Comparison of ENCODE assay signal across 29 mouse cellular contexts in genomic region chr6:120934176-120934575, GRCm38 (mm10). TPM values are rescaled to one million over a fixed set of nuclear protein-coding genes. Genes with fewer than 3 reads are reported as not detected.
DNase-seq lines count a peak whose midpoint lies in the region; ATAC-seq lines count a peak whose summit lies in the region.
"Had no signal": no experiment of that assay in that cellular context is flagged by ENCODE, and none has a peak within 500 bp of the region (broad histone marks: within the 10 kb centered on the region; RNA-seq: fewer than 3 reads in every experiment).

No protein-coding gene starts in this region.

- H3K36me3 ChIP-seq in forebrain, embryonic 13.5 days (ENCODE audit: poor library complexity, severe bottlenecking) = peaks cover 45% of the 10 kb centered on the region
- H3K36me3 ChIP-seq in liver, embryonic 11.5 days (ENCODE audit: control insufficient read depth, insufficient read depth, low read length) = peaks cover 16% of the 10 kb centered on the region

- no peak overlapping the region for H3K9ac ChIP-seq in forebrain, embryonic 13.5 days
- no peak overlapping the region for H3K9ac ChIP-seq in liver, embryonic 11.5 days (ENCODE audit: low read depth, low read length)
- H3K9ac ChIP-seq: heart, embryonic 13.5 days; hindbrain, embryonic 12.5 days; limb, embryonic 12.5 days; lung, embryonic 15.5 days; midbrain, embryonic 15.5 days; neural tube, embryonic 12.5 days had no signal

- H3K27me3 ChIP-seq in forebrain, embryonic 13.5 days = no peaks in the 10 kb centered on the region
- H3K27me3 ChIP-seq in liver, embryonic 11.5 days (replicated peaks; ENCODE audit: control insufficient read depth, insufficient read depth, low read length) = no peaks in the 10 kb centered on the region
- H3K27me3 ChIP-seq: heart, embryonic 13.5 days; hindbrain, embryonic 12.5 days; limb, embryonic 12.5 days; lung, embryonic 15.5 days; midbrain, embryonic 15.5 days; neural tube, embryonic 12.5 days had no signal

- no peak overlapping the region for H3K4me3 ChIP-seq in forebrain, embryonic 13.5 days
- H3K4me3 ChIP-seq in liver, embryonic 11.5 days (ENCODE audit: low read depth, low read length) = no peak overlapping the region
- H3K4me3 ChIP-seq: gastrocnemius, adult 2 months; heart, embryonic 13.5 days; hindbrain, embryonic 12.5 days; left cerebral cortex, adult 2 months; limb, embryonic 12.5 days; lung, embryonic 15.5 days; midbrain, embryonic 10.5 days; midbrain, embryonic 15.5 days; neural tube, embryonic 12.5 days had no signal

- H3K9me3 ChIP-seq in forebrain, embryonic 13.5 days (replicated peaks) = no peaks in the 10 kb centered on the region
- no peaks in the 10 kb centered on the region for H3K9me3 ChIP-seq in liver, embryonic 11.5 days (ENCODE audit: control insufficient read depth, low read length)
- H3K9me3 ChIP-seq: heart, embryonic 13.5 days; hindbrain, embryonic 12.5 days; limb, embryonic 12.5 days; lung, embryonic 15.5 days; midbrain, embryonic 10.5 days; midbrain, embryonic 15.5 days; neural tube, embryonic 12.5 days had no signal

- H3K4me1 ChIP-seq in forebrain, embryonic 13.5 days = no peaks in the 10 kb centered on the region
- peaks cover 17% of the 10 kb centered on the region for H3K4me1 ChIP-seq in liver, embryonic 11.5 days (replicated peaks; ENCODE audit: control insufficient read depth, insufficient read depth, low read length)
- H3K4me1 ChIP-seq: limb, embryonic 12.5 days; lung, embryonic 15.5 days; midbrain, embryonic 15.5 days; neural tube, embryonic 12.5 days had no signal

- H3K4me2 ChIP-seq in forebrain, embryonic 13.5 days = no peak overlapping the region
- no peak overlapping the region for H3K4me2 ChIP-seq in liver, embryonic 11.5 days
- H3K4me2 ChIP-seq: heart, embryonic 13.5 days; hindbrain, embryonic 12.5 days; limb, embryonic 12.5 days; lung, embryonic 15.5 days; midbrain, embryonic 15.5 days; neural tube, embryonic 12.5 days had no signal

- no peak overlapping the region for H3K27ac ChIP-seq in forebrain, embryonic 13.5 days
- no peak overlapping the region for H3K27ac ChIP-seq in liver, embryonic 11.5 days (ENCODE audit: low read depth, low read length)
- H3K27ac ChIP-seq: gastrocnemius, adult 2 months; heart, embryonic 13.5 days; hindbrain, embryonic 12.5 days; left cerebral cortex, adult 2 months; limb, embryonic 12.5 days; lung, embryonic 15.5 days; midbrain, embryonic 10.5 days; midbrain, embryonic 15.5 days; neural tube, embryonic 12.5 days had no signal

- DNase-seq in A20 (ENCODE audit: low read depth, low spot score) = peak; percentile 22
- peak; percentile 27 for DNase-seq in CD4-positive, CD25-positive, alpha-beta regulatory T cell, adult 2 months (ENCODE audit: low read depth, low spot score)
- DNase-seq in induced T-regulatory cell, adult 2 months (ENCODE audit: low read depth) = peak; percentile 37
- peak; percentile 77 to 85 for DNase-seq in thymus, postnatal 10 days (ENCODE audit: low spot score in 2 of 2)
- no peak for DNase-seq in liver, embryonic 11.5 days (ENCODE audit: low spot score)
- DNase-seq in cerebellum, postnatal 25 days = no peak
- DNase-seq in spleen, adult 12 weeks (ENCODE audit: low spot score) = no peak
- DNase-seq: adrenal gland, adult 8-10 months; B cell, adult 2 months; cerebellum, adult 2 months; cerebellum, postnatal 36 days; gastrocnemius, adult 2 months; kidney, adult 9 months; kidney, postnatal 10 days; layer of hippocampus, adult 9-11 months; retina, postnatal 1 day; right cerebral cortex, postnatal 14 days; spleen, adult 18-20 months had no signal

- WGBS in forebrain, embryonic 13.5 days = 79% methylated on average over 4 of the region's 4 CpGs
- WGBS in liver, embryonic 11.5 days = 79% methylated on average over 4 of the region's 4 CpGs

- ATAC-seq in forebrain, embryonic 13.5 days = no peak
- no peak for ATAC-seq in liver, embryonic 11.5 days (replicated peaks; ENCODE audit: low FRiP score)
- ATAC-seq: forebrain, embryonic 14.5 days; intestine, postnatal 0 days; midbrain, embryonic 15.5 days had no signal

RNA-seq across cellular contexts. Expression of gene Bid, which starts 17.5 kb away (rescaled TPM):
- polyA plus RNA-seq in forebrain, embryonic 13.5 days (2015; fragmentation: Nextera tagmentation; extraction: Ambion mirVana) = 16.9 and 21.2 TPM in 2 replicates
- 48.2 and 51.5 TPM in 2 replicates for polyA plus RNA-seq in liver, embryonic 11.5 days (2014; fragmentation: Nextera tagmentation; extraction: Ambion mirVana)

Comparison
In these comparisons a context has a peak if more than half of its experiments do, and no peak if none do; other contexts are left out.
1. DNase-seq: peak in A20 (single experiment), CD4-positive, CD25-positive, alpha-beta regulatory T cell, adult 2 months (single experiment), induced T-regulatory cell, adult 2 months (single experiment) and thymus, postnatal 10 days (2 of 2); none in liver, embryonic 11.5 days (single experiment), cerebellum, postnatal 25 days (0 of 2) and spleen, adult 12 weeks (single experiment).